Mouse (Mus musculus): Measurements from ENCODE around the gene Cyb561d1. TPM values are rescaled to one million over a fixed set of nuclear protein-coding genes. Genes with fewer than 3 reads are reported as not detected.

Cyb561d1 gene
- polyA plus RNA-seq, 1 experiment from 2014 or later, result 3.2 TPM

- Histone ChIP-seq H3K4me3 (ENCODE audit: low read length) (no peak overlapping the region; the same call in 1 of the 2 replicates), H3K9me3 (replicated peaks; ENCODE audit: control insufficient read depth, low read length) (no peaks in the 10 kb centered on the region), H3K27ac (ENCODE audit: low read length) (no peak overlapping the region), H3K9ac (ENCODE audit: low read length) (peak overlapping the region; percentile 8; the same call in 1 of the 2 replicates), H3K36me3 (ENCODE audit: control insufficient read depth, insufficient read depth) (peaks cover 9% of the 10 kb centered on the region), H3K4me2 (ENCODE audit: low read depth, low read length) (peak overlapping the region; percentile 83), H3K4me1 (ENCODE audit: control insufficient read depth, insufficient read depth, low read length) (peaks cover 16% of the 10 kb centered on the region), H3K27me3 (ENCODE audit: control insufficient read depth, insufficient read depth, low read length) (no peaks in the 10 kb centered on the region)
- ATAC-seq (replicated peaks; ENCODE audit: extremely low read depth, insufficient read depth, low FRiP score), result no peak
- WGBS, result 80% methylated on average over 3 of the region's 3 CpGs
Observed at GRCm38 (mm10) chr3:108209001-108209400, 8.0 kb upstream of the Cyb561d1 start.

GRCm38 (mm10) chr3:108206731-108207375 is 5.8 kb upstream of the Cyb561d1 start:
- no peak for ATAC-seq (replicated peaks; ENCODE audit: extremely low read depth, insufficient read depth, low FRiP score)
- 70% methylated on average over 15 of the region's 15 CpGs for WGBS
- H3K9me3 ChIP-seq (replicated peaks; ENCODE audit: control insufficient read depth, low read length), result no peaks in the 10 kb centered on the region
- H3K4me2 ChIP-seq (ENCODE audit: low read depth, low read length), result no peak overlapping the region
- H3K36me3 ChIP-seq (ENCODE audit: control insufficient read depth, insufficient read depth), result peaks cover 9% of the 10 kb centered on the region
- H3K4me1 ChIP-seq (ENCODE audit: control insufficient read depth, insufficient read depth, low read length), result peaks cover 16% of the 10 kb centered on the region
- H3K27ac ChIP-seq (ENCODE audit: low read length), result no peak overlapping the region
- no peaks in the 10 kb centered on the region for H3K27me3 ChIP-seq (ENCODE audit: control insufficient read depth, insufficient read depth, low read length)
- no peak overlapping the region for H3K9ac ChIP-seq (ENCODE audit: low read length)
- H3K4me3 ChIP-seq (ENCODE audit: low read length), result no peak overlapping the region

GRCm38 (mm10) chr3:108205601-108206000 is 4.6 kb upstream of the Cyb561d1 start:
- no peak overlapping the region for H3K4me3 ChIP-seq (ENCODE audit: low read length)
- H3K27ac ChIP-seq (ENCODE audit: low read length), result no peak overlapping the region
- peaks cover 9% of the 10 kb centered on the region for H3K36me3 ChIP-seq (ENCODE audit: control insufficient read depth, insufficient read depth)
- peaks cover 18% of the 10 kb centered on the region for H3K4me1 ChIP-seq (ENCODE audit: control insufficient read depth, insufficient read depth, low read length)
- H3K4me2 ChIP-seq (ENCODE audit: low read depth, low read length), result no peak overlapping the region
- H3K9me3 ChIP-seq (replicated peaks; ENCODE audit: control insufficient read depth, low read length), result no peaks in the 10 kb centered on the region
- 85% methylated on average over 8 of the region's 8 CpGs for WGBS
- ATAC-seq (replicated peaks; ENCODE audit: extremely low read depth, insufficient read depth, low FRiP score), result no peak
- H3K9ac ChIP-seq (ENCODE audit: low read length), result no peak overlapping the region
- no peaks in the 10 kb centered on the region for H3K27me3 ChIP-seq (ENCODE audit: control insufficient read depth, insufficient read depth, low read length)

- peaks cover 9% of the 10 kb centered on the region for H3K36me3 ChIP-seq (ENCODE audit: control insufficient read depth, insufficient read depth)
Observed at GRCm38 (mm10) chr3:108204470-108204869, 3.5 kb upstream of the Cyb561d1 start.

GRCm38 (mm10) chr3:108203621-108204325 is 2.8 kb upstream of the Cyb561d1 start:
- H3K9me3 ChIP-seq (replicated peaks; ENCODE audit: control insufficient read depth, low read length), result no peaks in the 10 kb centered on the region
- H3K36me3 ChIP-seq (ENCODE audit: control insufficient read depth, insufficient read depth), result peaks cover 13% of the 10 kb centered on the region
- no peaks in the 10 kb centered on the region for H3K27me3 ChIP-seq (ENCODE audit: control insufficient read depth, insufficient read depth, low read length)
- ATAC-seq (replicated peaks; ENCODE audit: extremely low read depth, insufficient read depth, low FRiP score), result no peak
- no peak overlapping the region for H3K4me3 ChIP-seq (ENCODE audit: low read length)
- WGBS, result 77% methylated on average over 11 of the region's 11 CpGs
- peaks cover 11% of the 10 kb centered on the region for H3K4me1 ChIP-seq (ENCODE audit: control insufficient read depth, insufficient read depth, low read length)
- H3K9ac ChIP-seq (ENCODE audit: low read length), result no peak overlapping the region
- H3K27ac ChIP-seq (ENCODE audit: low read length), result no peak overlapping the region
- H3K4me2 ChIP-seq (ENCODE audit: low read depth, low read length), result no peak overlapping the region

More at GRCm38 (mm10) chr3:108204470-108204869, 3.5 kb upstream of the Cyb561d1 start:
- no peak overlapping the region for H3K4me2 ChIP-seq (ENCODE audit: low read depth, low read length)
- H3K27me3 ChIP-seq (ENCODE audit: control insufficient read depth, insufficient read depth, low read length), result no peaks in the 10 kb centered on the region
- peaks cover 16% of the 10 kb centered on the region for H3K4me1 ChIP-seq (ENCODE audit: control insufficient read depth, insufficient read depth, low read length)
- no peak overlapping the region for H3K4me3 ChIP-seq (ENCODE audit: low read length)
- no peaks in the 10 kb centered on the region for H3K9me3 ChIP-seq (replicated peaks; ENCODE audit: control insufficient read depth, low read length)
- ATAC-seq (replicated peaks; ENCODE audit: extremely low read depth, insufficient read depth, low FRiP score), result no peak
- H3K27ac ChIP-seq (ENCODE audit: low read length), result no peak overlapping the region
- H3K9ac ChIP-seq (ENCODE audit: low read length), result no peak overlapping the region
- 78% methylated on average over 11 of the region's 11 CpGs for WGBS

DNA sequence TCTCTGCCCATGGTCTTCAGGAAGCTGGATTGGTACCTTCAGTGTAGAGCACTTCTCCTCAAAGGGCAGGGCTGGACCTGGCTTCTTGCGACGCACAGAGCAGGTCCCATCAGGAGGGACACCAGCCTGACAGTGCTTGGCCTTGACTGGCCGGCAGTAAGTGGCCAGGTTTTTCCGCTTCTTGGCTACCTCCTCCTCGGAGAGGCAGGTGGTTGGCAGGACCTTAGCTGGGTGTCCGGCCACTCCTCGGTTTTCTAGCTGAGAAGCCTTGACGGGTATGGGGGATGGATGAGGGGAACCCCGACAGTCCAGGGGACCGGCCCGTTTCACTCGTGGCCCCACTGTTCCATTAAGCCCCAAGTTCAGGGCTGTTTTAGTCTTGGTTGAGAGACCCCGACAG is 2.2 kb upstream of the Cyb561d1 start:
- H3K27ac ChIP-seq (ENCODE audit: low read length), result no peak overlapping the region
- WGBS, result 92% methylated on average over 13 of the region's 13 CpGs
- peaks cover 11% of the 10 kb centered on the region for H3K4me1 ChIP-seq (ENCODE audit: control insufficient read depth, insufficient read depth, low read length)
- no peak overlapping the region for H3K9ac ChIP-seq (ENCODE audit: low read length)
- H3K4me2 ChIP-seq (ENCODE audit: low read depth, low read length), result no peak overlapping the region
- no peaks in the 10 kb centered on the region for H3K9me3 ChIP-seq (replicated peaks; ENCODE audit: control insufficient read depth, low read length)
- peaks cover 13% of the 10 kb centered on the region for H3K36me3 ChIP-seq (ENCODE audit: control insufficient read depth, insufficient read depth)
- no peaks in the 10 kb centered on the region for H3K27me3 ChIP-seq (ENCODE audit: control insufficient read depth, insufficient read depth, low read length)
- ATAC-seq (replicated peaks; ENCODE audit: extremely low read depth, insufficient read depth, low FRiP score), result no peak
- H3K4me3 ChIP-seq (ENCODE audit: low read length), result no peak overlapping the region

DNA sequence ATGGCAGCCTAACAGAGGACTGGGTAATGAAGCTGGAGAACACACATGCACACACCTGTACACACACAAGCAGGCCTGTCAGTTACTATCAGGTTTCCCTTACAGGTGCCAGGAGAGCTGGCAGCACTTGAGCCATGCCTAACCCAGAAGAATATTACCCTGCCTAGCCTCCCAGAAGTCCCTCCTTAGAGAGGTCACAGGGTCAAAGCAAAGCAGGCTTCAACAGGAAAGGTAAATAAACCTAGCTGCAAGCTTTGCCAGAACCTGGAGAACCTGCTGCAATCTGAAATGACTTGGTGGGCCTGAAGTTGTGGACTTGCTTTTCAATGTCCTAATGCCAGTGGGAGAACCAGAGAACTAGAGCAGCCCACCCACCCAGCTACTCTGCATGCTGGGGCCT is 1.5 kb upstream of the Cyb561d1 start:
- H3K9ac ChIP-seq (ENCODE audit: low read length), result no peak overlapping the region
- H3K4me2 ChIP-seq (ENCODE audit: low read depth, low read length), result no peak overlapping the region
- H3K27ac ChIP-seq (ENCODE audit: low read length), result no peak overlapping the region
- ATAC-seq (replicated peaks; ENCODE audit: extremely low read depth, insufficient read depth, low FRiP score), result no peak
- no peaks in the 10 kb centered on the region for H3K27me3 ChIP-seq (ENCODE audit: control insufficient read depth, insufficient read depth, low read length)
- no peaks in the 10 kb centered on the region for H3K9me3 ChIP-seq (replicated peaks; ENCODE audit: control insufficient read depth, low read length)
- no peak overlapping the region for H3K4me3 ChIP-seq (ENCODE audit: low read length)
- H3K36me3 ChIP-seq (ENCODE audit: control insufficient read depth, insufficient read depth), result peaks cover 13% of the 10 kb centered on the region
- peaks cover 13% of the 10 kb centered on the region for H3K4me1 ChIP-seq (ENCODE audit: control insufficient read depth, insufficient read depth, low read length)

DNA sequence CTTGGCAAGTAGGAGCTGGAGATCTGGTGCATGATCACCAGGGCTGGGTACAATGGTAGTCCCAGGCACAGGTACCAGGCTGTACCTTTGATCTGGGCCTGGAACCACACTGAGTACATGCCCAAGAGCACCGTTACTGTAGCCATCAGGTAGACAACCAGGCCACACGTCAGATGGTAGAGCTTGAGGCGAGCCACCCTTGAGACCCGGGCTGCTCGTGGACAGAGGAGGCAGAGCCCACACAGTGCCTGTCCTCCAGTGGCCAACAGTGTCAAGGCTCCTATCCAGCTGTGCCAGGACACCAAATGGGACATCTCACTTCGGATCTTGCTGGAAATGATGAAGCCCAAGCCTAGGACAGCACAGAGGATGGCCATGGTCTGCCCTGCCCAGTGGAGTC is 1.8 kb downstream of the Cyb561d1 start:
- 0 out of 2 replicates have a peak, but pooled peaks cover 4% of the 10 kb centered on the region for H3K36me3 ChIP-seq (ENCODE audit: control insufficient read depth, insufficient read depth)
- no peak for ATAC-seq (replicated peaks; ENCODE audit: extremely low read depth, insufficient read depth, low FRiP score)
- no peak overlapping the region for H3K9ac ChIP-seq (ENCODE audit: low read length)
- H3K27ac ChIP-seq (ENCODE audit: low read length), result no peak overlapping the region
- H3K9me3 ChIP-seq (replicated peaks; ENCODE audit: control insufficient read depth, low read length), result no peaks in the 10 kb centered on the region
- no peaks in the 10 kb centered on the region for H3K27me3 ChIP-seq (ENCODE audit: control insufficient read depth, insufficient read depth, low read length)
- H3K4me1 ChIP-seq (ENCODE audit: control insufficient read depth, insufficient read depth, low read length), result peaks cover 25% of the 10 kb centered on the region
- no peak overlapping the region for H3K4me2 ChIP-seq (ENCODE audit: low read depth, low read length)
- H3K4me3 ChIP-seq (ENCODE audit: low read length), result no peak overlapping the region
- 95% methylated on average over 6 of the region's 6 CpGs for WGBS

DNA sequence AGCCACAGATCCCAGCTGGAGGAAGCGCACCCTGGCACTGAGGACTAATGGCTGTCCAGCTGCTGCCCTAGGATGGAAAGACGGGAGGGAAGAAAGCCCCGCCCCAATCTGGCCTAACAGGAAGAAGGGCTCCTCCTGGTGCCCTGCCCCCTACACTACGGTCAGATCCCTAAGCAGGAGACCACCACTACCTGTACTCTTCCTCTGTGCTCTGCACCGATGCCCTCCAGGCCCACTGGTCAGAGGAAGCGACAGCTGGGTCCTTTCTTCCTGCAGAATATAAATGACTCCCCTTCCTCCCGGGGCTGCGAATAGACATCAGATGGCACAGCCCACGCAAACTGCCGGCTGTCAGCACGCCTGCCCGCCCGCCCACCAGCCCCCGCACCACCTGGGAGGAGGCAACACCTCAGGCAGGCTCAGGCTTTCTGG is 3.9 kb downstream of the Cyb561d1 start:
- Histone ChIP-seq H3K4me3 (ENCODE audit: low read length) (no peak overlapping the region), H3K9ac (ENCODE audit: low read length) (peak overlapping the region; percentile 45), H3K27me3 (ENCODE audit: control insufficient read depth, insufficient read depth, low read length) (no peaks in the 10 kb centered on the region), H3K4me1 (ENCODE audit: control insufficient read depth, insufficient read depth, low read length) (peaks cover 28% of the 10 kb centered on the region), H3K27ac (ENCODE audit: low read length) (no peak overlapping the region), H3K9me3 (replicated peaks; ENCODE audit: control insufficient read depth, low read length) (no peaks in the 10 kb centered on the region), H3K36me3 (ENCODE audit: control insufficient read depth, insufficient read depth) (0 out of 2 replicates have a peak, but pooled peaks cover 4% of the 10 kb centered on the region), H3K4me2 (ENCODE audit: low read depth, low read length) (peak overlapping the region; percentile 35)
- 17% methylated on average over 14 of the region's 14 CpGs for WGBS
- ATAC-seq (replicated peaks; ENCODE audit: extremely low read depth, insufficient read depth, low FRiP score), result no peak
